Mouse (Mus musculus) intestine, embryonic 14.5 days (tissue): ENCODE results near the gene Sptssb. TPM values are rescaled to one million over a fixed set of nuclear protein-coding genes. Genes with fewer than 3 reads are reported as not detected.

Source experiments
- ATAC-seq: fragments of 200-750 bp; cut with Nextera tagmentation; replicated peaks from 2 replicates; pipeline ENCODE4 v1.8.0; 2017; ENCODE audit warnings: low read depth, moderate number of reproducible peaks, moderate TSS enrichment, moderate library complexity; ENCODE audit not compliant: low FRiP score, low TSS enrichment
- DNase-seq: peaks from one replicate; pipeline ENCODE4 v3.0.0-alpha.2; 2018; ENCODE audit warnings: low spot score
- H3K27ac ChIP-seq: fragments of 300-500 bp; sonication (generic); 2 replicates; pipeline ENCODE4 v1.5.1; 2014; ENCODE audit warnings: low read depth, mild to moderate bottlenecking, control low read depth
- H3K27me3 ChIP-seq: fragments of 300-500 bp; sonication (generic); replicated peaks from 2 replicates; pipeline ENCODE4 v1.6.1; 2014; ENCODE audit warnings: low read length, control low read depth; ENCODE audit not compliant: control insufficient read depth, insufficient read depth
- H3K36me3 ChIP-seq: fragments of 300-500 bp; sonication (generic); 2 replicates; pipeline ENCODE4 v1.6.1; 2014; ENCODE audit warnings: low read length, control low read depth; ENCODE audit not compliant: control insufficient read depth, insufficient read depth
- H3K4me1 ChIP-seq: fragments of 300-500 bp; sonication (generic); replicated peaks from 2 replicates; pipeline ENCODE4 v1.6.1; 2014; ENCODE audit warnings: low read length, control low read depth, mixed read lengths; ENCODE audit not compliant: control insufficient read depth, insufficient read depth
- H3K4me2 ChIP-seq: fragments of 300-500 bp; sonication (generic); 2 replicates; pipeline ENCODE4 v1.6.1; 2014; ENCODE audit warnings: low read length
- H3K4me3 ChIP-seq: fragments of 300-500 bp; sonication (generic); 2 replicates; pipeline ENCODE4 v1.5.1; 2014; ENCODE audit warnings: low read depth, low read length, control low read depth, mixed read lengths
- H3K9ac ChIP-seq: fragments of 300-500 bp; sonication (generic); 2 replicates; pipeline ENCODE4 v1.6.1; 2014; ENCODE audit warnings: mild to moderate bottlenecking, low read length
- H3K9me3 ChIP-seq: fragments of 300-500 bp; sonication (generic); 2 replicates; pipeline ENCODE4 v1.6.1; 2016; ENCODE audit warnings: low read length, control low read depth; ENCODE audit not compliant: control insufficient read depth
- WGBS: fragments of 180-500 bp; shearing (Covaris S2); extraction: QIAGEN DNeasy Blood & Tissue Kit; methylation state at CpG from one replicate; pipeline ENCODE4 v1.1.7; 2014; 5-methylcytosine and 5-hydroxymethylcytosine counted together
- polyA plus RNA-seq: library from polyadenylated mRNA; unstranded; fragments of >200 nt; fragmentation: Nextera tagmentation; extraction: Ambion mirVana; gene quantifications from 2 replicates; pipeline ENCODE4 v1.2.1, GENCODE M21; 2014

Gene Sptssb
- polyA plus RNA-seq, 1 experiment from 2014 or later, result 22.4 TPM

- no peaks in the 10 kb centered on the region for H3K9me3 ChIP-seq
- H3K4me1 ChIP-seq, result no peaks in the 10 kb centered on the region
- no peak for DNase-seq
- H3K4me2 ChIP-seq, result no peak overlapping the region
- H3K27me3 ChIP-seq, result no peaks in the 10 kb centered on the region
- H3K27ac ChIP-seq, result no peak overlapping the region
- WGBS, result 67% methylated on average over 8 of the region's 8 CpGs
- no peak overlapping the region for H3K4me3 ChIP-seq
- ATAC-seq, result no peak
- H3K36me3 ChIP-seq, result no peaks in the 10 kb centered on the region
- H3K9ac ChIP-seq, result no peak overlapping the region
Observed at GRCm38 (mm10) chr3:69869702-69870101, 10.0 kb upstream of the Sptssb start.

GRCm38 (mm10) chr3:69861789-69862395, 2.2 kb upstream of the Sptssb start:
- Histone ChIP-seq H3K9me3 (no peaks in the 10 kb centered on the region), H3K27me3 (no peaks in the 10 kb centered on the region), H3K36me3 (no peaks in the 10 kb centered on the region), H3K4me3 (peak overlapping the region; percentile 40), H3K27ac (peak overlapping the region; percentile 66; the same call in 1 of the 2 replicates), H3K4me1 (no peaks in the 10 kb centered on the region; the same call in 1 of the 2 replicates), H3K9ac (no peak overlapping the region), H3K4me2 (peak overlapping the region; percentile 75)
- DNase-seq (no peak), ATAC-seq (no peak; the same call in 1 of the 2 replicates)
- 44% methylated on average over 9 of the region's 9 CpGs for WGBS

- Histone ChIP-seq H3K4me3 (peak overlapping the region; percentile 40), H3K9me3 (no peaks in the 10 kb centered on the region), H3K36me3 (no peaks in the 10 kb centered on the region), H3K4me1 (no peaks in the 10 kb centered on the region; the same call in 1 of the 2 replicates), H3K9ac (peak overlapping the region; percentile 45), H3K27ac (peak overlapping the region; percentile 66), H3K27me3 (no peaks in the 10 kb centered on the region), H3K4me2 (peak overlapping the region; percentile 75)
- under 1% methylated on average over 40 of the region's 40 CpGs for WGBS
- ATAC-seq, result peak; percentile 61
- DNase-seq, result peak; percentile 79
Observed at GRCm38 (mm10) chr3:69860589-69861521, 1.1 kb upstream of the Sptssb start.

GRCm38 (mm10) chr3:69839485-69839884, 20.3 kb downstream of the Sptssb start:
- no peaks in the 10 kb centered on the region for H3K36me3 ChIP-seq
- ATAC-seq, result no peak
- H3K4me3 ChIP-seq, result no peak overlapping the region
- no peak overlapping the region for H3K9ac ChIP-seq
- DNase-seq, result no peak
- H3K27me3 ChIP-seq, result no peaks in the 10 kb centered on the region
- H3K9me3 ChIP-seq, result no peaks in the 10 kb centered on the region
- no peak overlapping the region for H3K27ac ChIP-seq
- no peak overlapping the region for H3K4me2 ChIP-seq
- 89% methylated on average over 6 of the region's 6 CpGs for WGBS
- no peaks in the 10 kb centered on the region for H3K4me1 ChIP-seq

GRCm38 (mm10) chr3:69829532-69829931, 30.2 kb downstream of the Sptssb start:
- ATAC-seq (no peak), DNase-seq (no peak)
- H3K4me2 ChIP-seq, result no peak overlapping the region
- no peaks in the 10 kb centered on the region for H3K4me1 ChIP-seq
- H3K27ac ChIP-seq, result no peak overlapping the region
- H3K27me3 ChIP-seq, result no peaks in the 10 kb centered on the region
- H3K36me3 ChIP-seq, result no peaks in the 10 kb centered on the region
- H3K9me3 ChIP-seq, result no peaks in the 10 kb centered on the region
- 87% methylated on average over 8 of the region's 8 CpGs for WGBS
- H3K9ac ChIP-seq, result no peak overlapping the region
- no peak overlapping the region for H3K4me3 ChIP-seq

- no peaks in the 10 kb centered on the region for H3K27me3 ChIP-seq
- H3K4me1 ChIP-seq, result no peaks in the 10 kb centered on the region
- H3K27ac ChIP-seq, result no peak overlapping the region
- H3K4me2 ChIP-seq, result no peak overlapping the region
- DNase-seq (no peak), ATAC-seq (no peak)
- WGBS, result 76% methylated on average over 1 of the region's 1 CpGs
- no peaks in the 10 kb centered on the region for H3K9me3 ChIP-seq
- H3K4me3 ChIP-seq, result no peak overlapping the region
- no peak overlapping the region for H3K9ac ChIP-seq
- H3K36me3 ChIP-seq, result no peaks in the 10 kb centered on the region
Observed at GRCm38 (mm10) chr3:69824536-69824935, 35.2 kb downstream of the Sptssb start.

GRCm38 (mm10) chr3:69820614-69821013, 39.1 kb downstream of the Sptssb start:
- Histone ChIP-seq H3K27ac (no peak overlapping the region), H3K36me3 (no peaks in the 10 kb centered on the region), H3K4me3 (no peak overlapping the region), H3K9me3 (no peaks in the 10 kb centered on the region), H3K9ac (no peak overlapping the region), H3K27me3 (no peaks in the 10 kb centered on the region), H3K4me2 (no peak overlapping the region), H3K4me1 (peaks cover 8% of the 10 kb centered on the region; the same call in 1 of the 2 replicates)
- DNase-seq (no peak), ATAC-seq (no peak)
- 84% methylated on average over 7 of the region's 7 CpGs for WGBS

GRCm38 (mm10) chr3:69819851-69820200, 39.9 kb downstream of the Sptssb start:
- DNase-seq, result no peak
- WGBS, result 40% methylated on average over 3 of the region's 3 CpGs
- H3K36me3 ChIP-seq, result no peaks in the 10 kb centered on the region
- H3K27me3 ChIP-seq, result no peaks in the 10 kb centered on the region
- H3K4me2 ChIP-seq, result no peak overlapping the region
- no peaks in the 10 kb centered on the region for H3K9me3 ChIP-seq
- no peak for ATAC-seq
- H3K27ac ChIP-seq, result no peak overlapping the region
- peaks cover 8% of the 10 kb centered on the region; the same call in 1 of the 2 replicates for H3K4me1 ChIP-seq
- H3K9ac ChIP-seq, result no peak overlapping the region
- H3K4me3 ChIP-seq, result no peak overlapping the region
